Comparison of ENCODE assay signal across 19 mouse cellular contexts in genomic region chr1:138322657-138323056, GRCm38 (mm10). TPM values are rescaled to one million over a fixed set of nuclear protein-coding genes. Genes with fewer than 3 reads are reported as not detected.
DNase-seq lines count a peak whose midpoint lies in the region; ATAC-seq and TF ChIP-seq lines count a peak whose summit lies in the region.
"Had no signal": no experiment of that assay in that cellular context is flagged by ENCODE, and none has a peak within 500 bp of the region (broad histone marks: within the 10 kb centered on the region; RNA-seq: fewer than 3 reads in every experiment).

No protein-coding gene starts in this region.

- ATAC-seq in heart, embryonic 12.5 days (ENCODE audit: insufficient number of reproducible peaks, low FRiP score), result no peak
- peak; percentile 57 for ATAC-seq in lung, postnatal 0 days
- peak; percentile 62 to 75; a peak in 3 of 4 replicates for ATAC-seq in hematopoietic stem cell, adult 5-6 weeks (replicated peaks in 1 of 2; ENCODE audit: insufficient read depth in 1 of 2, low FRiP score in 2 of 2, low TSS enrichment in 1 of 2, low read depth in 1 of 2, poor library complexity in 2 of 2, severe bottlenecking in 2 of 2)
- peak; percentile 28; the same call in 1 of the 2 replicates for ATAC-seq in neutrophil, adult 5-6 weeks (ENCODE audit: extremely low read depth, insufficient number of reproducible peaks, low FRiP score, poor library complexity, severe bottlenecking)
- ATAC-seq: forebrain, embryonic 13.5 days; inflammation-experienced regulatory T-cells, adult 6 months; midbrain, embryonic 15.5 days had no signal

- intact Hi-C loops in heart, postnatal 14 days (cut with DNase I), result loop anchor here (10.0 kb wide), 2 partner anchors 502 to 842 kb away; no protein-coding TSS in a partner anchor

- no peak overlapping the region for H3K4me2 ChIP-seq in heart, embryonic 12.5 days
- no peak overlapping the region for H3K4me2 ChIP-seq in lung, postnatal 0 days (replicated peaks; ENCODE audit: low read depth, low read length)
- H3K4me2 ChIP-seq: forebrain, embryonic 13.5 days; lung, embryonic 15.5 days; midbrain, embryonic 15.5 days; neural tube, embryonic 15.5 days; stomach, embryonic 15.5 days had no signal

- no peak for TF ChIP-seq EP300 in lung, postnatal 0 days (IDR thresholded peaks at IDR 0.05)

- no peak for TF ChIP-seq CTCF in lung, postnatal 0 days (IDR thresholded peaks at IDR 0.05)
- TF ChIP-seq CTCF in lung, adult 2 months (IDR thresholded peaks at IDR 0.05; ENCODE audit: insufficient read depth, low read length), result no peak

- peak; percentile 3 to 17 for DNase-seq in heart, postnatal 14 days
- DNase-seq in lung, postnatal 0 days (ENCODE audit: low spot score), result peak; percentile 62
- no peak for DNase-seq in lung, adult 2 months
- no peak for DNase-seq in thymus, postnatal 14 days
- no peak for DNase-seq in T-cell, adult 2 months (ENCODE audit: low spot score)
- DNase-seq: adrenal gland, postnatal 14 days had no signal

- H3K4me1 ChIP-seq in heart, embryonic 12.5 days (replicated peaks), result 0 out of 2 replicates have a peak, but pooled peaks cover 2% of the 10 kb centered on the region
- H3K4me1 ChIP-seq in lung, postnatal 0 days (ENCODE audit: insufficient read depth, low read depth, low read length), result no peaks in the 10 kb centered on the region
- H3K4me1 ChIP-seq in lung, adult 2 months (ENCODE audit: control insufficient read depth, insufficient read depth, low read length), result peaks cover 2% of the 10 kb centered on the region; the same call in 1 of the 2 replicates
- H3K4me1 ChIP-seq: stomach, embryonic 15.5 days had no signal

- no peak for TF ChIP-seq POLR2A in lung, adult 2 months (IDR thresholded peaks at IDR 0.05; ENCODE audit: borderline replicate concordance, extremely low read depth, low read depth, low read length)

- H3K9ac ChIP-seq in heart, embryonic 12.5 days, result no peak overlapping the region
- H3K9ac ChIP-seq in lung, postnatal 0 days (replicated peaks; ENCODE audit: low read depth), result no peak overlapping the region
- H3K9ac ChIP-seq: forebrain, embryonic 13.5 days; lung, embryonic 15.5 days; midbrain, embryonic 15.5 days; neural tube, embryonic 15.5 days; stomach, embryonic 15.5 days had no signal

- no peaks in the 10 kb centered on the region for H3K27me3 ChIP-seq in heart, embryonic 12.5 days (replicated peaks)
- H3K27me3 ChIP-seq in lung, postnatal 0 days (replicated peaks; ENCODE audit: insufficient read depth, low read length), result no peaks in the 10 kb centered on the region
- H3K27me3 ChIP-seq: forebrain, embryonic 13.5 days; lung, embryonic 15.5 days; midbrain, embryonic 15.5 days; stomach, embryonic 15.5 days had no signal

- WGBS in heart, embryonic 12.5 days, result 70% methylated on average over 3 of the region's 3 CpGs
- WGBS in lung, postnatal 0 days, result 54% methylated on average over 3 of the region's 3 CpGs
- 32% methylated on average over 3 of the region's 3 CpGs for WGBS in lung, adult 2 months

- H3K36me3 ChIP-seq in heart, embryonic 12.5 days, result no peaks in the 10 kb centered on the region
- H3K36me3 ChIP-seq in lung, postnatal 0 days (ENCODE audit: insufficient read depth, low read length), result no peaks in the 10 kb centered on the region
- H3K36me3 ChIP-seq: lung, embryonic 15.5 days; midbrain, embryonic 15.5 days; neural tube, embryonic 15.5 days; stomach, embryonic 15.5 days had no signal

- no peak overlapping the region for H3K4me3 ChIP-seq in heart, embryonic 12.5 days
- no peak overlapping the region for H3K4me3 ChIP-seq in lung, postnatal 0 days (ENCODE audit: low read depth, low read length)
- no peak overlapping the region for H3K4me3 ChIP-seq in lung, adult 2 months (replicated peaks; ENCODE audit: extremely low read depth, low read depth, low read length)
- H3K4me3 ChIP-seq: forebrain, embryonic 13.5 days; lung, embryonic 15.5 days; midbrain, embryonic 15.5 days; neural tube, embryonic 15.5 days; stomach, embryonic 15.5 days had no signal

- no peak overlapping the region for H3K27ac ChIP-seq in heart, embryonic 12.5 days (ENCODE audit: poor library complexity, severe bottlenecking)
- no peak overlapping the region for H3K27ac ChIP-seq in lung, postnatal 0 days (ENCODE audit: low read length)
- H3K27ac ChIP-seq: forebrain, embryonic 13.5 days; lung, embryonic 15.5 days; midbrain, embryonic 15.5 days; neural tube, embryonic 15.5 days; stomach, embryonic 15.5 days had no signal

- H3K9me3 ChIP-seq in heart, embryonic 12.5 days (replicated peaks), result no peaks in the 10 kb centered on the region
- no peaks in the 10 kb centered on the region for H3K9me3 ChIP-seq in lung, postnatal 0 days (ENCODE audit: low read length)
- H3K9me3 ChIP-seq: forebrain, embryonic 13.5 days; lung, embryonic 15.5 days; midbrain, embryonic 15.5 days; neural tube, embryonic 15.5 days; stomach, embryonic 15.5 days had no signal

RNA-seq across cellular contexts. Expression of gene Atp6v1g3, which starts 49.1 kb away (rescaled TPM):
- not detected for total RNA-seq in heart, postnatal 14 days (2021)
- polyA plus RNA-seq in heart, embryonic 12.5 days (2016; fragmentation: Nextera tagmentation; extraction: Ambion mirVana), result not detected in 2 replicates
- polyA plus RNA-seq in lung, postnatal 0 days (2015; fragmentation: Nextera tagmentation; extraction: Ambion mirVana), result 0.33 and 0.39 TPM in 2 replicates
- polyA plus RNA-seq in lung, adult 2 months (2012; rRNA removed), result not detected in 2 replicates
- total RNA-seq in hematopoietic stem cell, adult 5-6 weeks (2017), result not detected in 2 replicates
- total RNA-seq in neutrophil, adult 5-6 weeks (2017), result not detected in 2 replicates
- total RNA-seq: adrenal gland, postnatal 14 days; gastrocnemius, adult 8-10 months; left cerebral cortex, postnatal 25 days had no signal
- polyA plus RNA-seq: forebrain, embryonic 13.5 days; heart, embryonic 16.5 days; lung, embryonic 15.5 days; midbrain, embryonic 15.5 days; neural tube, embryonic 15.5 days; stomach, embryonic 15.5 days; urinary bladder, adult 2 months had no signal

Comparison
In these comparisons a context has a peak if more than half of its experiments do, and no peak if none do; other contexts are left out.
1. DNase-seq: peak in heart, postnatal 14 days (2 of 2) and lung, postnatal 0 days (single experiment); none in lung, adult 2 months (single experiment), thymus, postnatal 14 days (single experiment) and T-cell, adult 2 months (single experiment).